Mouse (Mus musculus) mouse embryonic stem cell (cell line): ENCODE data around the gene Trim54.

ENCODE experiments used
- in situ Hi-C, 2 experiments: fragments of 300-500 bp; cut with MboI; formaldehyde crosslinking; loops; 1 replicate in 1 of 2; 3 replicates in 1 of 2; pipeline ENCODE4 v1.14.3; 2019 to 2020; ENCODE audit warnings: low sequenced_read_pairs in 2 of 2, low pct_unique_long_range_greater_than_20kb in 1 of 2, mixed read lengths in 1 of 2; ENCODE audit not compliant: unreplicated experiment in 1 of 2

Trim54 gene

DNA sequence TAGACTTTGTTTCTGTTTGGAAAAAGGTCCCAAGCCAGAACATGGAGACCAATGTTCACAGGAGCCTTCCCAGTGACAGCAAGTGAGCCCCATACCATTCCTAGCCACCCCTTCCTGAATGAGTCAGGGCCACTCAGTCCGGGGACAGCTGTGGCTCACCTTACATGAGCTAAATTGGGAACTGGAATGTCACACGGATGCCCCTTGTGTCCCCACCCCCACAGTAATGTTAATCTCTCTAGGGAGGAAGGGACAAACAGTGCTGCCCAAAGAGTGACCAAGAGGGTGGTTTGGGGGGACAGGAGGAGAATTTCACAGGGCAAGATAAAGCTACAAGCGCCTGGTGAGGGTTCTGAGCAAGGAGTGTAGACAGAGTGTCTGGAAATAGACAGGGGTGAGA is at the start of gene Trim54:
TSS of gene Trim54 (plus strand) at position 359 of the 400 bp plus-strand sequence.
- in situ Hi-C loops: no loop called here

DNA sequence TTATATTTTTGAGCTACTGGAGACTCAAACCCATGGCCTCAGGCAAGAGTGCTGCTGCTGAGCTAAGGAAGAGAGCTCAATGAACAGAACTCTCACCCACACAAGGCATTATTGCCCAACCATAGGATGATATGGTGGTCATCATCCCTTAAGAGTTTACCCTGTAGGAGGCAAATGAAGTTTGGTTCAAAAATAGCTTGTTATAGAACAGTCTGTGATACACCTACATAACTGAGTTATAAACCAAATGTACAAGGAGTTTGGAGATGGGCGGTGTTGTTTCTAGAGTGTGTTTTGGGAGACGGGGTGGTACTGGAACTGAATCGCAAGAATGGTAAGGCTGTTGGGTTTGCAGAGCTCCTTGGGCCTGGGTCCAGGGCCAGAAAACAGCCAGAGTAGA is 46.7 kb upstream of the Trim54 start:
- in situ Hi-C loops: no loop called here

DNA sequence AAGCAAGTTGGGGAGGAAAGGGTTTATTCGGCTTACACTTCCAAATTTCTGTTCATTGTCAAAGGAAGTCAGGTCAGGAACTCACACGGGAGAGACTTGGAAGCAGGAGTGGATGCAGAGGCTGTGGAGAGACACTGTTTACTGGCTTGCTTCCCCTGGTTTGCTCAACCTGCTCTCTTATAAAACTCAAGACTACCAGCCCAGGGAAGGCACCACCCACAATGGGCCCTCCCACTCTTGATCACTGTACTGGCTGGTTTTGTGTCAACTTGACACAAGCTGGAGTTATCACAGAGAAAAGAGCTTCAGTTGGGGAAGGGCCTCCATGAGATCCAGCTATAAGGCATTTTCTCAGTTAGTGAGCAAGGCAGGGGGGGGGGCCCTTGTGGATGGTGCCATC is 45.5 kb upstream of the Trim54 start:
- in situ Hi-C loops: no loop called here

DNA sequence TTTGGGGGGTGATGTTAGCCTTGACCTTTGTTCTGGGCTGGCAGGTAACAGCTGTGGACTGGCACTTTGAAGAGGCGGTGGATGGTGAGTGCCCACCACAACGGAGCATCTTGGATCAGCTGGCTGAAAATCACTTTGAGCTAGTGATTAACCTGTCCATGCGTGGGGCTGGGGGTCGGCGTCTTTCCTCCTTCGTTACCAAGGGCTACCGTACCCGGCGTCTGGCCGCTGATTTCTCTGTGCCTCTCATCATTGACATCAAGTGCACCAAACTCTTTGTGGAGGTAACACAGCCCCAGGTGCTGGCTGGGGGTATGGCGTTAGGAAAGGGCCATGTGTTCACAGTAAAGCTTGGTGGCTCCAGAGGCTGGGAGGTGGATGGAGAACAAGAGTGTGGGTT is 44.7 kb upstream of the Trim54 start:
- in situ Hi-C loops: no loop called here

DNA sequence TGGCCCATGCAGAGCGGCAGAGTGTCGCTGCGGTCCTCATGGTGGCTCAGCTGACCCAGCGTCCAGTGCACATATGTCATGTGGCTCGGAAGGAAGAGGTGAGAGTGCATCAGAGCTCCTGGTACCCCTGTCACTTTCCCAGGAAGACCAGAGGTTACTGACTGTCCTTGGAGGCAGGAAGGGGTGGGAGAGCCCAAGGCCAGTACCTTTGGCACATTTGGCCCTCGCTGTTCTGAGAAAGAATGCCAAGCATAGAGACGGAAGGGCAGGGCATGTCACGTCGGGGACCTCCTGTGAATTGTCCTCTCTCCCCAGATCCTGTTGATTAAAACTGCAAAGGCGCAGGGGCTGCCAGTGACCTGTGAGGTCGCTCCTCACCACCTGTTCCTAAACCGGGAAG is 43.3 kb upstream of the Trim54 start:
- in situ Hi-C loops: no loop called here

DNA sequence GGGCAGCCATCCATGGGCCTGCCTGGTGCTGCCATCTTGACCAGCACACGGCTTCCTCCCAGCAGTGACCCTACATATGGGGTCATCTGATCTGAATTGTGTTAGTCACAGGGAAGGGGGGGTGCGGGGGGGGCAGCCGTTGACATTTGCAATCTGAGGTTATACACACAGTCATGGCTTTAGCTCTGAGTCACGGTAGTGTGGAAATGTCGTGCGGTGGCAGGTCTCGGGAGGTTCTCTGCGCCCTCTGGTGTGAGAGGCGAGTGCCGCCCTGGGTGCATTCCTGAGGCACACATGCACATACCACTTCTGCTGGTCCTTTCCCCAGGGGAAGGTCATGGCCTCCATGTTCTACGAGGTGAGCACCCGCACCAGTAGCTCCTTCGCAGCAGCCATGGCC is 40.2 kb upstream of the Trim54 start:
- in situ Hi-C loops: no loop called here

DNA sequence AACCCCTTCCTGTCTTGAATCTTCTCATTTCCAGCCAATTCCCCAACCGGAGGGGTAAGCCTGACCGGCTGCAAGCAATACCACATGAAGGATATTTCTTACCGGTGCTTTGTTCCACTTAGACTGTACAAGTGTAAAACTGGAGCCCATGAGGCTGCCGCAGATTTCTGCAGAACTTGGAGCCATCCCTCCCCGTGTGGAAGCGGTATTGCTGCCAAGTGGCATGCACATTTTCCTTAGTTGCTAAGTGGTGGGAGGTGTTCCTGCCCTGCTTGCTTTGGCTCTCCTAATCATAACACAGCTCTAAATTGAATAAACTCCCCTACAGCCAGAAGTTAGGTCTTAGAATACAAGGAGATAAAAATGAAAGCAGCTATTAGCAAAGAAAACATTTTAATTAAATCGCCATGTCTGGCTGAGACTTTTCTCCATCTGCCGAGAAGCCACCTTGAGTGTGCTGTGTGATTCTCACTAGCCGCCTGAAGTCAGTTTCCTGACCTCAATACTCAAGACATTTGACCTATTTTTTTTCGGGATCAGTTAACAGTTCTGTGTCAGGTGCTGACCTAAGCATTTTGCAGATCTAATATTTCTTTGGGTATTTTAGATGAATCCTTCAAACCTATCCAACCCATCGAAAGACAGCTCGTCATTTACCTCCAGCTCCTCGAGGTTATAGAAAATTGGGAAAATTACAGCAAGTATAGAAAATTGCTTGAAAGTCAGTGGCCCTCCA is 36.3 kb upstream of the Trim54 start:
- in situ Hi-C loops: no loop called here

DNA sequence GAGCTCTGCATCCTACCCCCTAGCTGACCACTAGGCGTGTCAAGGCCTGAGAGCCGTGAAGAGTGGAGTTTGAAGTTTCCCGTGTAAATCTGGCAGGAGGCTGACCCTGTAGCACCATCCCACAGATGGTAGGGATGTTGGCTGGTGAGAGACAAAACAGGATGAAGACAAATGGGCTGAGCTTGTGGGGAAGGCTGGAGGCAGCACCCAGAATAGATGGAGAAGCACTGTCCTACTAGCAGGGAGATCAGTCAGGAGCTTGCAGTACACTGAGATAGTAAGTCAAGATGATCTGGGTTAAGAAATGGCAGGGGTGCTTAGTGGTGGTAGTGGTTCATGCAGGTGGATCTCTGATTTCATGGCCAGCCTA is 35.7 kb upstream of the Trim54 start:
- in situ Hi-C loops: no loop called here

DNA sequence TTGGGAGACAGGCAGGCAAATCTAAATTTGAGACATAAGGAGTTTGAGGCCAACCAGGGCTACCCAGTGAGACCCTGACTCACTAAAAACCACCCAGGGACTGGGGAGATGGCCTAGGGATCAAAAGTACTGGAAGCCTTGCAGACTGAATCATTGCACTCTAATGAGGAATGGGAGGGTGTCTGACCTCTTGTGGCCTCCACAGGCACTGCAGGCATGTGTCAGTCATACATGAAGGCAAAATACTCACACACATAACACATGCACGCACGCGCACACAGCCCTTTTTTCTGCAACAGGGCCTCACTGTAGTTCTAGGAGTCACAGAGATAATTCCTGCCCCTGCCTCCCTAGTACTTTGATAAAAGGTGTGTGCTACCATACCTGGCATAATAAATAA is 35.1 kb upstream of the Trim54 start:
- in situ Hi-C loops: no loop called here

DNA sequence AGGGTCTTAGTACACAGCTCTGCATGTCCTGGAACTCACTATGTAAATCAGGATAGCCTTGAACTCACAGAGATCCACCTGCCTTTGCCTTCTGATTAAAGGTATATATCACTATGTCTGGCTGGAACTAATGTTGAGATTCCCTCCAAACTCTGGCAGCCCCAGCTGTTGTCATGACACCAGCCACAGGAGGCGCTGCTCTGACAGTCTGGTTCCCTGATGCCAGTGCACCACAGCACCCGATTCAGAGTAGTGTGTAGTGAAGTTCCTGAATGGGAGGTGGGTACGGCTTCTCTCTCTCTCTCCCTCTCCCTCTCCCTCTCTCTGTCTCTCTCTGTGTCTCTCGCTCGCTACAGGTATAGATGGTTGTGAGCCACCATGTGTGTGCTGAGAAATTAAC is 34.2 kb upstream of the Trim54 start:
- in situ Hi-C loops: no loop called here

DNA sequence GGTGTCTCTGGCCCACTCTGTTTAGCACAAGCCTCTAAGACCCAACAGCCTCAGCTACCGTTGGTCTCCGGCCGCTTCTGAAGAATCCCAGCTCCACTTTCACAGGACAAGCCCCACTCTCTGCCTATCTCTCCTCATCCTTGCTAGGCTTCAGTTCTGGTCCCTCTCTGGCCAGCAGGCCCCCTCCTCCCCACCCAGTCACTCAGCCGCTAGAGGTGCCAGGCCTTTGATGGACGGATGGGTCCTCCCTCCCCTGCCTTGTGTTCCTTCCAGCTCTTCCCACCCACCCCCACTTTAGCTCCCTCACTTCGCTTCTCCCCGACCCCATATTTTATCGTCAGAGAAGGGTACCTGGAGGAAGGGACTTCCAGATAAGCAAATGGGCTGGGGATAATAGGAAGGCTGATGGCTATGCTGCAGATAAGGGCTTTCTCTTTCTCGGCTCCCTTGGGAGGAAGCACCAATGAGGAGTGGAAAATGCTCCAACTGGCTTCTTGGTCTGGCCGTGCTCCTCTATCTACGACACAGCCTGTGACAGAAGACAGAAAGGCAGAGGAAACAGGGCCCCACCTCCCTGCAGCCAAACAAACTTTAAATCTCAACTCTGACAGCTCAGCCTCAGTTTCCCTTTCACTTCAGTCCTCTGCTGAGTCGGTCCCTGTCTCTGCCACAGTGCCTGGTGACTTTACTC is 33.4 kb upstream of the Trim54 start:
- in situ Hi-C loops: no loop called here

DNA sequence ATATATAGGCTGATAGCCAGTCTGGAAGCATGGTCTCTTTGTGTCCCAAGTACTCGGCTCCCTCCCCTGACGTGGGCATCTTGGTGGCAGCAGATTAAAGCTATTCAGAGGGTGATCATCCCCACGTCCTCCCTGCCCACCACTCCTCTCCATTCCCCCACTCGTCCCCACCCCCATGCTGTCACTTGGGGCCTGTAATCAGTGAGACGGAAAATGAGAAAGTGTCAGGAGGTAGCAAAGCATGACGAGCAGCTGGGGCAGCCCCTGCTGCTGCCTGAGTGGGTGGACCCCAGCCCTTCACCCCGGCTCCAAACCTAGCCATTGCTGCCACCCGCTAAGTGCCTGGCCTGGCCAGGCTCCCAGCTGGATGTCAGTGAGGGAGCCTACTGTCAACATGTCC is 32.6 kb upstream of the Trim54 start:
- in situ Hi-C loops: no loop called here

DNA sequence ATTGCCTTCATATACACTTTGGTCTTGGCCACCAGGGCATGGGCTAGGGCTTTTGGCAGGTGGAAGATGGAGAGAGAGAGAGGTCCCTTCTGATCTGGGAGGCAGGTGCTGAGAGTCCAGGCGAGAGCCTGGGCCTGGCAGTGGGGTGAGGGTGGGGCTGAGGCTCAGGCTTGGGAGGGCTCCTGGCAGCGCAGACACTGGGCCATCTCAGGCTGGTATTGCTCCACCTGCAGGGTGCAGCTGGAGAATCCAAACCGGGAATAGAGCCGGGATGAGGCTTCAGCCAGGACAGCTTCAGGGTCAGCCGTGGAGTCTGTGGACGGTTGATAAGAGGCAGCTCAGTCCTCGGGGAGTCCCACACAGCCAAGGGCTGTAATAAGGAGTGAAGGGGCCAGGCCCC is 29.9 kb upstream of the Trim54 start:
- in situ Hi-C loops: no loop called here

DNA sequence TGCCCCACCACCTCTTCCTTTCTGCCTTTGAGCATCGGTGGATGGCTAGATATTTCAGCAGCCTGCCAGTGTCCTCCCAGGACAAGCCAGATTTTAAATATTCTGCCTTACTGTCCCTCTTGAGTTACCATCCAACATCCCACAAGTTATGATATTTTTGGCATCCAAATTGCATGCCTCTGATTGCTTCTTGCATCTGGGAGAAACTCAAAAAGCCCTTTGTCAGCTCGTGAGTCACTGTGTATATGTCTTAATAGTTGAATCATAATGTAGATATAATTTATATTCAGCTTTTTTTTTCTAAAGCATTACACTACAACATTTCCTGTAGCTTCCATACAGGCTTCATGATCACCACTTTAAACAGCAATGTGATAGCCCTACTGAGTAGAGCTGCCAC is 29.4 kb upstream of the Trim54 start:
- in situ Hi-C loops: no loop called here

DNA sequence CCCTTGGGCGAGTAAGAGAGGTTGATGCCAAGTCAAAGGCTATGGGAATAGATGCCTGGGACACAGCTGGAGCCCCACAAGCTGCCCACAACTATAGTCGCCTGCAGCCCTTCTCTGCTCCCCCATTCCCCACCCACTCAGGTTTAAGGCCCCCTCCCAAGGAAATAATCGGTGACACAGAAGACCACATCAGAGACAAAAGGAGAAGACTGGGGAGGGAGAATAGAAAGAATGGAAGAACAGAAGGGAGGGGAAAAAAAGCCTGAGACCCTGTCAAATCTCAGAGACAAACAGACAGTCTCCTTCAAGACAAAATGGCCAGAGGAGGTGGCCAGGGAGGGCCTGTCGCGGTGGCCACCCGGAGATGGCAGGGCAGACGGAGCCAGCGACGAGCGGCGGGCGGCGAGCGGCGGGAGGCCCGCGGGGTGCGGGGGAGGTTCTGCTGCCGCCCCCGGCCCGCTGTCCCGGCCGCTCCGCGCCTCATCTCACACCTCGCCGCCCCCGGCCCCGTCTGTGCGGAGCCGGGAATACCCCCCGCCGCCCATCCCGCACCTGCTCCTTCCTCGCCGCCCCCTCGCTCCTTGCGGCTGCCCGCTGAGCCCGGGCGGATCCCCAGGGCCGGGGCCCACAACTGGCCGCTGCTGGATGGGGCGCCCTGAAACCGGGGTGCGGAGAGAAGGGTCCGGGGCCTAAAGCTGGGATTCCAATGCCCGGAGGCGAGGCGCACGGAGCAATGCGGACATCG is 24.1 kb upstream of the Trim54 start:
- in situ Hi-C loops: no loop called here

DNA sequence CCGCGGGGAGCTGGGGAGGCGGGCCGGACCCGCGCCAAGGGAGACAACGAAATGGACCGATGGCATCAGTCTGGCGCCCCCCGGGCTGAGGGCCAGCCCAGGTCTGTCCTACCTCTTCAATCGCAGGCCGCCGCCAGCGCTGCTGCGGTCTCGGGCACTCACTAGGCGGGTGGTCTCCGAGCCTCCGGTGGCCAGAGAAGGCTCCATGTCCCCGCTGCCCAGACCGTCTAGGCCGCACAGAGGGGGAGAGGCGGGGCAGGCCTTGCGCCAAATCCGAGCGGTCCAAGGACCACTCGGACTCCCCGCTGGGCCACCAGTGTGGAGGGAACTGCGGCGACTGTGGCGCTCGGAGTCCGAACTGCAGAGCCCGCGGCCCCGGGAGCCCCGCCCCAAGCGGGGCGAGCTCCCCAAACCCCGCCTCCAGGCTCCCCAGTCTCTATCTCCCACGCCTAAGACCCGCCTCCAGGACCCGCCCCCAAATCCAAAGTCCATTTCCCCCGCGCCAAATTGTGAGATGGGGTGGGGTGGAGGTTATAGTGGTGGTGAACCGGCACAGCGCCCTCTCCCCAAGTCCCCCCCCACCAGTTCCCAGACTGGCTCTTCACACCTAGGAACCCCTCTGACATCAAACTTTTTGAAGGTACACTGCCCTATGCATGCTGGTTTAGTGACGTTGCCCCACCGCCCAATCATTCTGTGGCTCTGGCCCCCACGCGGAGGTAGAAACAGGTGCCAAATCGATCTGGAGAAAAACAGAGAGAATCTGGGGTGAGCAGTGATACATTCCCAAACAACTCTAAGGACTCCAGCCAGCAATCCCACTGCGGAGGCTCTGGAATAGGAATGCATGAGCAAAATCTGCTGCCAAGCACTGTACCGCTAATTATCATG is 23.1 kb upstream of the Trim54 start:
- in situ Hi-C loops: no loop called here

DNA sequence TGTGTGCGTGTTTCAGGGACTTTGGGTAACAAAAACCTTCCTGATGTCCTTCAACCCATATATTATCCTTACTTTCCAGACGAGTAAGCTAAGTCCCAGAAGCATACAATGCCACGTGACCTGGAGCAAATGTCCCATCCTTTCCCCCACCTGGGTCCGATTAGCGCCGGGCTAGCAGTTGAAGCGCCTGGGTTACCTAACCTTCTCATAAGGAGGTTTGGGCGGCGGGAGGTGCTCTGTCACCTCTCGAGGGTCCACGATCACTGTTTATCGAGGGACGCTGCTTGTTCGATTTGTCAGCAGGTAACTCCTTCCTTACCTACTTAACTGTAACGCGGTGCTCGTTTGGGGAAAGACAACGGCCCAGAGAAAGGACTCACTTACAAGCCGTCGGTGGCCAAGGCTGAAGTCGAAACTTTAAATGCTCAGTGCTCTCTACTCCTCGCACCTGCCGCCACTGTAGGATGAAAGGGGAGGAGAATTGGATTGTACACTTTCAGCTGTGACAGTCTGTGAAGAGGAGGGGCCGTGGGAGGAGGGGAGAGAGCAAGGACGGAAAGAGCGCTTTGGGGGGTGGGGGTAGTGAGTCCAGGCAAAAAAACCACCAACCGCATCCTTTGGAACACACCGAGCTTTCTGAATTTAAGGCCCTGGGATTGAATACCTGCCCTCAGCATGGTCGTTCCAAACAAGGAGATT is 22.3 kb upstream of the Trim54 start:
- in situ Hi-C loops: no loop called here
